Mouse (Mus musculus) frontal cortex, postnatal 36 days (tissue): ENCODE measurements around the gene Prpf40b.

Source experiments
- DNase-seq, 2 experiments: peaks; one replicate each; pipeline ENCODE4 v3.0.0; 2022; ENCODE audit warnings: low spot score in 2 of 2

Gene Prpf40b

GRCm38 (mm10) chr15:99290586-99290985, 4.3 kb upstream of the Prpf40b start:
- DNase-seq = no peak

- DNase-seq = no peak
Measured at GRCm38 (mm10) chr15:99294287-99294686, 600 bp upstream of the Prpf40b start.

GRCm38 (mm10) chr15:99295484-99295981, 646 bp downstream of the Prpf40b start, which contains the start of gene Fam186b:
Gene Fam186b, minus strand, starts transcription at chr15:99295888.
- DNase-seq = no peak

- no peak for DNase-seq
Measured at GRCm38 (mm10) chr15:99296213-99296612, 1.3 kb downstream of the Prpf40b start.

GRCm38 (mm10) chr15:99307476-99307875, 12.6 kb downstream of the Prpf40b start:
- DNase-seq = no peak

- no peak for DNase-seq
Measured at GRCm38 (mm10) chr15:99309549-99309948, 14.7 kb downstream of the Prpf40b start.

- no peak for DNase-seq
Measured at GRCm38 (mm10) chr15:99310617-99311016, 15.7 kb downstream of the Prpf40b start.

GRCm38 (mm10) chr15:99314891-99315290, 20.0 kb downstream of the Prpf40b start:
- no peak for DNase-seq

- peak; percentile 68 to 84 for DNase-seq
Measured at GRCm38 (mm10) chr15:99316314-99317266, 21.7 kb downstream of the Prpf40b start.

GRCm38 (mm10) chr15:99317267-99317651, 22.4 kb downstream of the Prpf40b start:
- no peak for DNase-seq

- no peak for DNase-seq
Measured at GRCm38 (mm10) chr15:99318071-99318470, 23.2 kb downstream of the Prpf40b start.

- no peak for DNase-seq
Measured at GRCm38 (mm10) chr15:99318861-99319410, 24.0 kb downstream of the Prpf40b start.

GRCm38 (mm10) chr15:99319411-99319871, 24.6 kb downstream of the Prpf40b start:
- DNase-seq = no peak

- no peak for DNase-seq
Measured at GRCm38 (mm10) chr15:99320168-99320674, 25.3 kb downstream of the Prpf40b start.

GRCm38 (mm10) chr15:99320978-99321377, 26.1 kb downstream of the Prpf40b start:
- DNase-seq = no peak

- no peak for DNase-seq
Measured at GRCm38 (mm10) chr15:99324151-99324550, 29.3 kb downstream of the Prpf40b start.

- no peak for DNase-seq
Measured at GRCm38 (mm10) chr15:99325598-99325997, 30.7 kb downstream of the Prpf40b start.

GRCm38 (mm10) chr15:99326407-99326806, 31.5 kb downstream of the Prpf40b start:
- no peak for DNase-seq

GRCm38 (mm10) chr15:99326959-99327358, 32.1 kb downstream of the Prpf40b start:
- no peak for DNase-seq

GRCm38 (mm10) chr15:99328011-99328410, 33.1 kb downstream of the Prpf40b start:
- DNase-seq = no peak

GRCm38 (mm10) chr15:99330324-99330723, 35.4 kb downstream of the Prpf40b start:
- no peak for DNase-seq

GRCm38 (mm10) chr15:99331341-99331740, 36.5 kb downstream of the Prpf40b start:
- DNase-seq = no peak
